Mouse (Mus musculus) intestine, postnatal 0 days (tissue): Measurements from ENCODE around the gene Cntn5. TPM values are rescaled to one million over a fixed set of nuclear protein-coding genes. Genes with fewer than 3 reads are reported as not detected.

Experiments used
- ATAC-seq: fragments of 200-750 bp; cut with Nextera tagmentation; 2 replicates; pipeline ENCODE4 v1.8.0; 2017; ENCODE audit warnings: mild to moderate bottlenecking, moderate TSS enrichment, moderate library complexity
- H3K27ac ChIP-seq: fragments of 300-500 bp; sonication (generic); 2 replicates; pipeline ENCODE4 v1.5.1; 2014; ENCODE audit warnings: mild to moderate bottlenecking, low read depth, low read length, moderate library complexity
- H3K27me3 ChIP-seq: fragments of 300-500 bp; sonication (generic); replicated peaks from 2 replicates; pipeline ENCODE4 v1.6.1; 2014; ENCODE audit warnings: low read length, mixed read lengths; ENCODE audit not compliant: control insufficient read depth, insufficient read depth
- H3K36me3 ChIP-seq: fragments of 300-500 bp; sonication (generic); 2 replicates; pipeline ENCODE4 v1.6.1; 2014; ENCODE audit warnings: mild to moderate bottlenecking, moderate library complexity; ENCODE audit not compliant: control insufficient read depth, insufficient read depth
- H3K4me1 ChIP-seq: fragments of 300-500 bp; sonication (generic); replicated peaks from 2 replicates; pipeline ENCODE4 v1.6.1; 2014; ENCODE audit warnings: antibody characterized with exemption, low read length, mixed read lengths; ENCODE audit not compliant: control insufficient read depth, insufficient read depth
- H3K4me2 ChIP-seq: fragments of 300-500 bp; sonication (generic); replicated peaks from 2 replicates; pipeline ENCODE4 v1.6.1; 2014; ENCODE audit warnings: low read depth, mild to moderate bottlenecking, moderate library complexity
- H3K4me3 ChIP-seq: fragments of 300-500 bp; sonication (generic); 2 replicates; pipeline ENCODE4 v1.5.1; 2014; ENCODE audit warnings: low read depth, low read length
- H3K9ac ChIP-seq: fragments of 300-500 bp; sonication (generic); 2 replicates; pipeline ENCODE4 v1.6.1; 2014; ENCODE audit warnings: mild to moderate bottlenecking, low read depth, low read length
- H3K9me3 ChIP-seq: fragments of 300-500 bp; sonication (generic); 2 replicates; pipeline ENCODE4 v1.6.1; 2016; ENCODE audit warnings: mixed run types; ENCODE audit not compliant: control insufficient read depth
- CTCF ChIP-seq: sonication (generic); IDR thresholded peaks from 2 replicates; pipeline ENCODE4 v1.5.1; 2016; ENCODE audit warnings: low read depth, mild to moderate bottlenecking, control low read depth, antibody characterized with exemption, moderate library complexity
- WGBS: fragments of 180-500 bp; shearing (Covaris S2); extraction: QIAGEN DNeasy Blood & Tissue Kit; methylation state at CpG from one replicate; pipeline ENCODE4 v1.1.7; 2014; 5-methylcytosine and 5-hydroxymethylcytosine counted together
- polyA plus RNA-seq: library from polyadenylated mRNA; unstranded; fragments of >200 nt; fragmentation: Nextera tagmentation; extraction: Ambion mirVana; gene quantifications from 2 replicates; pipeline ENCODE4 v1.2.1, GENCODE M21; 2015

Cntn5 gene
- polyA plus RNA-seq, 1 experiment from 2014 or later = 0.87 TPM

GRCm38 (mm10) chr9:9872112-9873035, 1032.2 kb downstream of the Cntn5 start:
- no peak for TF ChIP-seq CTCF
- ATAC-seq = no peak

GRCm38 (mm10) chr9:9860631-9861030, 1043.9 kb downstream of the Cntn5 start:
- ATAC-seq = no peak
- no peak overlapping the region for H3K9ac ChIP-seq
- no peaks in the 10 kb centered on the region for H3K36me3 ChIP-seq
- H3K27me3 ChIP-seq = no peaks in the 10 kb centered on the region
- TF ChIP-seq CTCF = no peak
- no peak overlapping the region for H3K4me2 ChIP-seq
- H3K9me3 ChIP-seq = no peaks in the 10 kb centered on the region
- 79% methylated on average over 3 of the region's 3 CpGs for WGBS
- H3K4me3 ChIP-seq = no peak overlapping the region
- H3K27ac ChIP-seq = no peak overlapping the region
- no peaks in the 10 kb centered on the region for H3K4me1 ChIP-seq

More at GRCm38 (mm10) chr9:9872112-9873035, 1032.2 kb downstream of the Cntn5 start:
- Histone ChIP-seq H3K4me1 (no peaks in the 10 kb centered on the region), H3K9me3 (no peaks in the 10 kb centered on the region), H3K9ac (no peak overlapping the region), H3K36me3 (no peaks in the 10 kb centered on the region), H3K27me3 (no peaks in the 10 kb centered on the region), H3K27ac (no peak overlapping the region), H3K4me2 (no peak overlapping the region), H3K4me3 (no peak overlapping the region)
- 38% methylated on average over 7 of the region's 7 CpGs for WGBS

GRCm38 (mm10) chr9:9859323-9859722, 1045.3 kb downstream of the Cntn5 start:
- TF ChIP-seq CTCF = no peak
- 33% methylated on average over 1 of the region's 1 CpGs for WGBS
- H3K9me3 ChIP-seq = no peaks in the 10 kb centered on the region
- no peak overlapping the region for H3K4me3 ChIP-seq
- ATAC-seq = no peak
- no peak overlapping the region for H3K4me2 ChIP-seq
- H3K27ac ChIP-seq = no peak overlapping the region
- no peaks in the 10 kb centered on the region for H3K27me3 ChIP-seq
- H3K36me3 ChIP-seq = no peaks in the 10 kb centered on the region
- H3K4me1 ChIP-seq = no peaks in the 10 kb centered on the region
- H3K9ac ChIP-seq = no peak overlapping the region

GRCm38 (mm10) chr9:9854791-9855190, 1049.8 kb downstream of the Cntn5 start:
- no peak overlapping the region for H3K4me3 ChIP-seq
- H3K36me3 ChIP-seq = no peaks in the 10 kb centered on the region
- H3K9me3 ChIP-seq = no peaks in the 10 kb centered on the region
- WGBS = 78% methylated on average over 1 of the region's 1 CpGs
- no peak overlapping the region for H3K9ac ChIP-seq
- no peak overlapping the region for H3K4me2 ChIP-seq
- H3K27ac ChIP-seq = no peak overlapping the region
- no peak for ATAC-seq
- TF ChIP-seq CTCF = no peak
- H3K27me3 ChIP-seq = no peaks in the 10 kb centered on the region
- H3K4me1 ChIP-seq = no peaks in the 10 kb centered on the region

GRCm38 (mm10) chr9:9830231-9830630, 1074.3 kb downstream of the Cntn5 start:
- Histone ChIP-seq H3K27ac (no peak overlapping the region), H3K9me3 (no peaks in the 10 kb centered on the region), H3K4me1 (no peaks in the 10 kb centered on the region), H3K4me3 (no peak overlapping the region), H3K36me3 (no peaks in the 10 kb centered on the region), H3K27me3 (no peaks in the 10 kb centered on the region), H3K4me2 (no peak overlapping the region), H3K9ac (no peak overlapping the region)
- TF ChIP-seq CTCF = no peak
- WGBS = 69% methylated on average over 2 of the region's 2 CpGs
- no peak for ATAC-seq

- no peaks in the 10 kb centered on the region for H3K4me1 ChIP-seq
- ATAC-seq = no peak
- no peak for TF ChIP-seq CTCF
- WGBS = 78% methylated on average over 1 of the region's 1 CpGs
- no peak overlapping the region for H3K27ac ChIP-seq
- H3K36me3 ChIP-seq = no peaks in the 10 kb centered on the region
- H3K4me2 ChIP-seq = no peak overlapping the region
- no peaks in the 10 kb centered on the region for H3K9me3 ChIP-seq
- H3K4me3 ChIP-seq = no peak overlapping the region
- H3K27me3 ChIP-seq = no peaks in the 10 kb centered on the region
- no peak overlapping the region for H3K9ac ChIP-seq
Observed at GRCm38 (mm10) chr9:9819963-9820362, 1084.6 kb downstream of the Cntn5 start.
